Mouse (Mus musculus): ENCODE data around the gene Zfp385b. TPM values are rescaled to one million over a fixed set of nuclear protein-coding genes. Genes with fewer than 3 reads are reported as not detected.

The Zfp385b gene
- polyA plus RNA-seq, 1 experiment from 2014 or later, result 1.7 TPM

DNA sequence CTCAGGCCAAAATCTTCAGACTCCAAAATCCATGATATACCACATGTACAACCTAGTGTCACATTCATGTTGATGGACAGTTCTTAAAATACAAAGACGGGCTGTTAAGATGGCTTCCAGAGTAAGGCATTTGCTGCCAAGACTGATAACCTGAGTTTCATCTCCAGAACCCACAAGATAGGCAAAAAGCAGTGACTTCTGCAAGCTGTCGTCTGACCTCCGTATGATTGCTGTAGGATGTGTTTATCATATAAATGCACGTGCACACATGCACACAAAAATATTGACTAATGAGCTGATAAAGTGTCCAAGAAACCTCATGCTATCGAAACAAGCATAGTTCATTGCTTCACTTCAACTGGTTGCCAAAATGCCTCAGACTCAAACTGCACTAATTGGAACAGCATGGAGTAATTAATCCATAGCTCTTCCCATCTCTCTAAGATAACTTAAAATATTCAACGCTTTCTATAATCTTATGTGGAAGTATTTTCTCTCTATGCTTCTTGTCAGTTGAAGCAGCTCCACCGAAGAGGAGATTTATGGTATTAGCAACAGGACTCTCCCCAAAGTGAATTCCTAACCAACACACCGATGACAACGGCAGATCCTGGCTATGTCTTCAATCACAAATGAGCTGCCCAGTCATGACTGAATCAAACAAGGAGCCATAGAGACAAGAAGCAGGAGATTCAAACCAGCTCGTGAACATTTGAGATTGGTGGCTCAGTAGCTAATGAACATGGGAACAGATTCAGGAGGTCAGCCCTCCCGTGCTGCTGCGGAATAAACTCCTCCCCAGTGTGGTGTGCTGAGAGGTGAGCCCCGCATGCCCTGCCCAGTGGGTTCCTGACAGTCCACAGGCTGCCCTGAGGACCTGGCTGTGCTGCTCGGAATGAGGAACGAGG lies 251.7 kb downstream of the Zfp385b start:
- ATAC-seq (ENCODE audit: low FRiP score), result no peak
- H3K27ac ChIP-seq (ENCODE audit: low read depth, low read length), result no peak overlapping the region
- WGBS, result 85% methylated on average over 15 of the region's 15 CpGs
- no peaks in the 10 kb centered on the region for H3K36me3 ChIP-seq (ENCODE audit: control insufficient read depth, insufficient read depth, low read length)
- no peak overlapping the region for H3K9ac ChIP-seq (ENCODE audit: low read length)
- no peak for DNase-seq (ENCODE audit: low spot score, missing footprints)
- H3K27me3 ChIP-seq (ENCODE audit: control insufficient read depth, insufficient read depth, low read length), result no peaks in the 10 kb centered on the region
- no peak overlapping the region for H3K4me2 ChIP-seq
- H3K4me1 ChIP-seq (ENCODE audit: control insufficient read depth, insufficient read depth, low read length), result no peaks in the 10 kb centered on the region
- no peak overlapping the region for H3K4me3 ChIP-seq (ENCODE audit: low read depth, low read length)
- no peaks in the 10 kb centered on the region for H3K9me3 ChIP-seq (ENCODE audit: control insufficient read depth, low read length)

DNA sequence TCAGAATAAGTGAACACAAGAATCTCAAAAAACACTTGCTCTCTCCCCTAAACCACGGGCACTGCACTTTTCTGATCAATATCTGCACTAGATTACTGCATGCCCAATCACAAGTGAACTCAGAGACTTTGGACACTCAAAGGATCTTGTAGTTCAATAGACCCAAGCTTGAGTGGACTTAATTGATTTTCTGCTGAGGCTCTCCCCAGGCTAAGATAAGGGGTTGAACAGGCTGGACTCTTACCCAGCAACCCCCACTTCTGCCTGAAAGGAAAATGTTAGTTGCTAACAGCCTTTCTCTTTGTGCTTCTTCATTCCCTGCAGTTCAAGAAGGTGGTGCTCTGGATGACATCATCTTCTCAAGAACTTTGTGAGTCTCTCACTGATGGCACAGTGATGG lies 255.7 kb downstream of the Zfp385b start:
- WGBS, result 46% methylated on average over 1 of the region's 1 CpGs
- Histone ChIP-seq H3K27me3 (ENCODE audit: control insufficient read depth, insufficient read depth, low read length) (no peaks in the 10 kb centered on the region), H3K4me2 (no peak overlapping the region), H3K36me3 (ENCODE audit: control insufficient read depth, insufficient read depth, low read length) (no peaks in the 10 kb centered on the region), H3K9me3 (ENCODE audit: control insufficient read depth, low read length) (no peaks in the 10 kb centered on the region), H3K9ac (ENCODE audit: low read length) (no peak overlapping the region), H3K27ac (ENCODE audit: low read depth, low read length) (no peak overlapping the region), H3K4me1 (ENCODE audit: control insufficient read depth, insufficient read depth, low read length) (no peaks in the 10 kb centered on the region), H3K4me3 (ENCODE audit: low read depth, low read length) (no peak overlapping the region)
- DNase-seq (ENCODE audit: low spot score, missing footprints), result no peak
- ATAC-seq (ENCODE audit: low FRiP score), result no peak

DNA sequence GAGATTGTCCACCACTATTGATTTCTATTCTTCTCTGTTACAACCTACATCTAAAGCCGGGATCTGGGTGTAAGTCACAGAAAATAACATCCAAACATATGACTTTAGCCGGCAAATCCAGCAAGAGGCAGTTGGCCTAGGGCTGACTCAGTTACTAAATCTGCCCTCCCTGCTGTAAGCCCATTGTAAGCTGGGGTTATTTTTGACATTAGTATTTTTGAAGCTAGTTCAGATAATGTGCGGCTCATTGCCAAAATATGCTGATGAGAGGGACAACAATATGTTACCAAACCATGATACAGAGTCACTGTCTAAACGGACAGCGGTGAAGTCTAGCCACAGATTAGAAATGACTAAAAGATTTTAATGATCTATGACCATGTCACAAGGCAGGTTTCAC lies 257.5 kb downstream of the Zfp385b start:
- WGBS, result 92% methylated on average over 5 of the region's 5 CpGs
- Histone ChIP-seq H3K27me3 (ENCODE audit: control insufficient read depth, insufficient read depth, low read length) (no peaks in the 10 kb centered on the region), H3K27ac (ENCODE audit: low read depth, low read length) (no peak overlapping the region), H3K9ac (ENCODE audit: low read length) (no peak overlapping the region), H3K9me3 (ENCODE audit: control insufficient read depth, low read length) (no peaks in the 10 kb centered on the region), H3K4me1 (ENCODE audit: control insufficient read depth, insufficient read depth, low read length) (no peaks in the 10 kb centered on the region), H3K36me3 (ENCODE audit: control insufficient read depth, insufficient read depth, low read length) (no peaks in the 10 kb centered on the region), H3K4me3 (ENCODE audit: low read depth, low read length) (no peak overlapping the region), H3K4me2 (no peak overlapping the region)
- DNase-seq (ENCODE audit: low spot score, missing footprints) (no peak), ATAC-seq (ENCODE audit: low FRiP score) (no peak)

DNA sequence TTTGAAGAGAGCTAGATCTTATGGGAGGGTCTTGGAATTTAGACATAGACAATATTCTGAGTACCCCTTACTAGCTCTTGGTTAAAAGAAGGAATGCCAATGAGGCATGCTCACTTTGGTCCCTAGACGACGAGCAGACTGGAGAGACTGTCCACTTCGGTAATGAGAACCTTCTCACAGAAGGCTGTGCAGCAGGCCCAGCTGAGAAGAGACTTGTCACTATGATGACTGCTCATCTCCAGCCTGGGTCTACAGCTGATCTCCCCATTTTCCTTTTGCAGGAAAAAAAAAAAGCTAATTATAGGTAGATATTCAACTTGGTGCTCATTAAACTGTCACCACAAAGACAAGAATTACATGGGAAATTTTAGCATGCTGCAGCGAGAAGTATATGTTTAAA lies 262.5 kb downstream of the Zfp385b start:
- WGBS, result 89% methylated on average over 4 of the region's 4 CpGs
- no peak overlapping the region for H3K4me3 ChIP-seq (ENCODE audit: low read depth, low read length)
- ATAC-seq (ENCODE audit: low FRiP score) (no peak), DNase-seq (ENCODE audit: low spot score, missing footprints) (no peak)
- H3K36me3 ChIP-seq (ENCODE audit: control insufficient read depth, insufficient read depth, low read length), result no peaks in the 10 kb centered on the region
- H3K27me3 ChIP-seq (ENCODE audit: control insufficient read depth, insufficient read depth, low read length), result no peaks in the 10 kb centered on the region
- no peaks in the 10 kb centered on the region for H3K9me3 ChIP-seq (ENCODE audit: control insufficient read depth, low read length)
- H3K27ac ChIP-seq (ENCODE audit: low read depth, low read length), result no peak overlapping the region
- no peak overlapping the region for H3K9ac ChIP-seq (ENCODE audit: low read length)
- no peak overlapping the region for H3K4me2 ChIP-seq
- H3K4me1 ChIP-seq (ENCODE audit: control insufficient read depth, insufficient read depth, low read length), result no peaks in the 10 kb centered on the region

DNA sequence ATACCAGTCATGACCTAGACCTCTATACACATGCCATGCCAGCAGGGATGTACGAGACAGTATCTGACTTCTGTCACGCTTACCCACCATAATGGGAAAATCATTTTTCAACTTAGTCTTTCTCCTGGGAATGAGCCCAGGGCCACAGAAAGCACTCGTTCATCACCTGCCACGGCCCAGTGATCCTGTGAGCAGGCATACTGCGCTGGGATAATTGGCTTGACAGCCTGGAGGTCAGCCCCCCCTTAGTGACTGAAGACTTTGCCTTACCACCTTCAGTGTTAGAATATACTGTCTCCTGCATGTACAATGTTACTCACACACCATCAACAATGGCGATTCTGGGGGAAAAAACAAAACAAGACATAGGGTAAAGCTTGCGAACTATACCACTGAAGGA lies 263.5 kb downstream of the Zfp385b start:
- Histone ChIP-seq H3K4me1 (ENCODE audit: control insufficient read depth, insufficient read depth, low read length) (no peaks in the 10 kb centered on the region), H3K9me3 (ENCODE audit: control insufficient read depth, low read length) (no peaks in the 10 kb centered on the region), H3K4me2 (no peak overlapping the region), H3K9ac (ENCODE audit: low read length) (no peak overlapping the region), H3K27ac (ENCODE audit: low read depth, low read length) (no peak overlapping the region), H3K4me3 (ENCODE audit: low read depth, low read length) (no peak overlapping the region), H3K27me3 (ENCODE audit: control insufficient read depth, insufficient read depth, low read length) (no peaks in the 10 kb centered on the region), H3K36me3 (ENCODE audit: control insufficient read depth, insufficient read depth, low read length) (no peaks in the 10 kb centered on the region)
- 75% methylated on average over 7 of the region's 7 CpGs for WGBS
- DNase-seq (ENCODE audit: low spot score, missing footprints) (no peak), ATAC-seq (ENCODE audit: low FRiP score) (no peak)

DNA sequence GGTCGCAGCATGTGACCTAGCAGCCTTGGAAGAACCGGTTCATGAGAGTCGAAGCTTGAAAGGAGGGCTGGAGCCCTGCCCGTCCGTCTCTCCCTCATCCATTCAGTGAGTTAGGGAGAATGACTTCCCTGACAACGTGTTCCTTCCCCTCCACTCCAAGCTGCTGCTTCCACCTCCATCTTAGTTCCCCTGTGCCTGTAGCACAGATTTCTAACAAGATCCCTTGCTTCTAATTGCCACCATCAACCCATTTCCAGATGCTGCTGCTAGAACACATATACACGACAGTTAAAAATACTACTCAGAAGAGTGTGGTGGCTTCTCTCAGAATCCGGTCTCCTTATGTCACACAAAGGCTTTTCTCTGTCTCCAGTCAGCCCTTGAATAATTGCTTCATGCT lies 266.8 kb downstream of the Zfp385b start:
- 67% methylated on average over 8 of the region's 8 CpGs for WGBS
- no peaks in the 10 kb centered on the region for H3K9me3 ChIP-seq (ENCODE audit: control insufficient read depth, low read length)
- DNase-seq (ENCODE audit: low spot score, missing footprints), result no peak

DNA sequence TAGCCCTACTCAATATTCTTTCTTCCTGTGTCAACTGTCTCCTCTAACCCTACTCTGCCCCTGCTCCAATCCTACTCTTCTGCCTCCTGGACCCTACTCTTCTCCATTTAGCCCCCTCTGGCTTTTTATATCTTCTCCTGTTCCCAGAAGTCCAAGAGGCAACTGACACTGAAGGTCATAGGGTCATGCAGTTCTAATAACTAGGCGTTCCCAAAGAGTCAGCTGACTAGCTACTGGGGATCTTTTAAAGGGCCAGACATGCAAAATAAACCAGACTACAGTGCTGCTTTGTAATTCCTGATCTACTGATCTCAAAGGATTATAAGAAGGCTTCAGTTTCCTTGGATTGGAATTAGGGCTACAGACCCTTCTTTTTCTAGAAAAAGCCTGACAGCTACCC lies 276.1 kb downstream of the Zfp385b start:
- 40% methylated on average over 1 of the region's 1 CpGs for WGBS
- Histone ChIP-seq H3K36me3 (ENCODE audit: control insufficient read depth, insufficient read depth, low read length) (no peaks in the 10 kb centered on the region), H3K9ac (ENCODE audit: low read length) (no peak overlapping the region)

More for the DNA sequence above, 266.8 kb downstream of the Zfp385b start:
- H3K4me1 ChIP-seq (ENCODE audit: control insufficient read depth, insufficient read depth, low read length), result no peaks in the 10 kb centered on the region
- no peaks in the 10 kb centered on the region for H3K36me3 ChIP-seq (ENCODE audit: control insufficient read depth, insufficient read depth, low read length)
- no peak overlapping the region for H3K4me2 ChIP-seq
- H3K27ac ChIP-seq (ENCODE audit: low read depth, low read length), result no peak overlapping the region
- no peaks in the 10 kb centered on the region for H3K27me3 ChIP-seq (ENCODE audit: control insufficient read depth, insufficient read depth, low read length)
- ATAC-seq (ENCODE audit: low FRiP score), result no peak
- H3K4me3 ChIP-seq (ENCODE audit: low read depth, low read length), result no peak overlapping the region
- H3K9ac ChIP-seq (ENCODE audit: low read length), result no peak overlapping the region

DNA sequence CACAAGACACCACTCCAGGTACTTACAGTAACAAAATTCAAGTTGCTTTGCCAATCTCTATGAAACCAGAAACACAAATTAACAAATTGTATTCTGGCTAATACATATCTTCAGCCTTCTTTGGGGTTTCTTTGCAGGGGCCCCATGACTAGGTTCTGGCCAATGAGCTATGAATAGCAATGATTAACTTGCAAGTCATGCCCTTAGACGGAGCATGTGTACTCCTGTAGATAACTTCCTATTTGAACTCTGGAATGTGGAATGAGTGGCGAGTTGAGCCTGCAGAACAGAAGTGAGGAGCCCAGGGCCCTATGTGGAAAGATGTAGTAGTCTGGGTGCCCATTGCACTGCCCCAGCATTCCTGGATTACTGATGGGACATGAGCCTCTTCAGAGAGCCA lies 276.8 kb downstream of the Zfp385b start:
- H3K27me3 ChIP-seq (ENCODE audit: control insufficient read depth, insufficient read depth, low read length), result no peaks in the 10 kb centered on the region
- DNase-seq (ENCODE audit: low spot score, missing footprints) (no peak), ATAC-seq (ENCODE audit: low FRiP score) (no peak)
- 73% methylated on average over 2 of the region's 2 CpGs for WGBS
- H3K27ac ChIP-seq (ENCODE audit: low read depth, low read length), result no peak overlapping the region
- H3K4me2 ChIP-seq, result no peak overlapping the region
- no peak overlapping the region for H3K4me3 ChIP-seq (ENCODE audit: low read depth, low read length)
- no peaks in the 10 kb centered on the region for H3K4me1 ChIP-seq (ENCODE audit: control insufficient read depth, insufficient read depth, low read length)
- no peaks in the 10 kb centered on the region for H3K36me3 ChIP-seq (ENCODE audit: control insufficient read depth, insufficient read depth, low read length)
- no peaks in the 10 kb centered on the region for H3K9me3 ChIP-seq (ENCODE audit: control insufficient read depth, low read length)
- H3K9ac ChIP-seq (ENCODE audit: low read length), result no peak overlapping the region

More for the DNA sequence above, 276.1 kb downstream of the Zfp385b start:
- no peak overlapping the region for H3K4me3 ChIP-seq (ENCODE audit: low read depth, low read length)
- no peak for ATAC-seq (ENCODE audit: low FRiP score)
- H3K9me3 ChIP-seq (ENCODE audit: control insufficient read depth, low read length), result no peaks in the 10 kb centered on the region
- no peaks in the 10 kb centered on the region for H3K4me1 ChIP-seq (ENCODE audit: control insufficient read depth, insufficient read depth, low read length)
- no peak for DNase-seq (ENCODE audit: low spot score, missing footprints)
- no peak overlapping the region for H3K27ac ChIP-seq (ENCODE audit: low read depth, low read length)
- H3K4me2 ChIP-seq, result no peak overlapping the region
- no peaks in the 10 kb centered on the region for H3K27me3 ChIP-seq (ENCODE audit: control insufficient read depth, insufficient read depth, low read length)

DNA sequence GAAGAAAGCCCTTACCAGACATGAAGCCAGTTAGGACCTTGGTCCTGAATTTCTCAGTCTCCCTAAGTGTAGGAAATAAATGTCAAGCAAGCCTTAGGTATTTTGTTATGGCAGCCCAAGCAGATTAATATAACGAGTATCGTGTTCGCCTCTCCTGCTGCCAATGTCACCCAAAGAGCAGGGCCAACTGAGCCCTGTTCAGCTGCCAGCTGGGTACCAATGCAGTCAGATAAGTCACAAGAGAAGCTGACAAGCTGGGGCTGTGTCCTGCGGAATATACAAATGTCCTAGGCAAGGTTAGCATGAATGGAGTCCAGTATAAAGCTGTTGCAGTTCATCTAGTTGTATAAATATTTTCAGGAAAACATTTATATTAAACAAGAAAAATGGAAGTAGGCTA lies 277.8 kb downstream of the Zfp385b start:
- Histone ChIP-seq H3K4me1 (ENCODE audit: control insufficient read depth, insufficient read depth, low read length) (no peaks in the 10 kb centered on the region), H3K9me3 (ENCODE audit: control insufficient read depth, low read length) (no peaks in the 10 kb centered on the region), H3K4me2 (no peak overlapping the region), H3K9ac (ENCODE audit: low read length) (no peak overlapping the region), H3K4me3 (ENCODE audit: low read depth, low read length) (no peak overlapping the region), H3K27me3 (ENCODE audit: control insufficient read depth, insufficient read depth, low read length) (no peaks in the 10 kb centered on the region), H3K36me3 (ENCODE audit: control insufficient read depth, insufficient read depth, low read length) (no peaks in the 10 kb centered on the region), H3K27ac (ENCODE audit: low read depth, low read length) (no peak overlapping the region)
- ATAC-seq (ENCODE audit: low FRiP score) (no peak), DNase-seq (ENCODE audit: low spot score, missing footprints) (no peak)
- WGBS, result 90% methylated on average over 4 of the region's 4 CpGs

Measured in midbrain, embryonic 11.5 days (tissue).